Mouse (Mus musculus): ENCODE data around the gene Pld6.
"Not testable (repeated sequence)": the region's sequence is repeated elsewhere in the genome, so short reads cannot be mapped to it uniquely, and the experiment has no call there.

Gene Pld6

DNA sequence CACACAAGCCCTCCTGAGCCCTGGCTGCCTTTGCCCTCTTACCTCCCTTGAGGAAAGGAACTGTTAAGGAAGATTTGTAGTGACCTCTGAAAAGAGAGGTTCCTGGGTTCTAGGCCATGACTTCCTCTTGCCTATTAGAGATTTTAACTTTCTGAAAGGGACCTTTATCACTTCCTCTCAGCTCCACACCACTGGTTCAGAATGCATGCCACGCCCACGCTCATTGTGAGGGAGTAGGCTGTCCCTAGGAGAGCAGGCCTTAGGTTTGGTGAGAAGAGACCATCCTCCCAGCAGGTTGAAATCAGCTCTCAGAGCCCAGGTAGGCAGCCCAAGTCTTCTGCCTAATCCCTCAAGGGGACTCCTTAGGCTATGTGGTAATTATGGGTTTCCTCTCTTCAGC is 47.4 kb downstream of the Pld6 start:
- Histone ChIP-seq H3K36me3 (ENCODE audit: insufficient read depth, low read length) (peaks cover 99% of the 10 kb centered on the region), H3K27me3 (ENCODE audit: insufficient read depth, low read length) (no peaks in the 10 kb centered on the region), H3K9me3 (ENCODE audit: low read length) (no peaks in the 10 kb centered on the region), H3K4me3 (replicated peaks; ENCODE audit: low read length) (no peak overlapping the region), H3K4me1 (replicated peaks; ENCODE audit: low read depth, low read length) (peaks cover 18% of the 10 kb centered on the region)
- no peak for TF ChIP-seq NANOG (IDR thresholded peaks at IDR 0.05; ENCODE audit: borderline replicate concordance, low read length)
- no peak for TF ChIP-seq CTCF (conservative IDR thresholded peaks at IDR 0.05; ENCODE audit: low read length)
- TF ChIP-seq POU5F1 (IDR thresholded peaks at IDR 0.05; ENCODE audit: borderline replicate concordance, low read length), result no peak

GRCm38 (mm10) chr11:59737250-59737649 is 50.2 kb downstream of the Pld6 start:
- no peak for TF ChIP-seq POU5F1 (IDR thresholded peaks at IDR 0.05; ENCODE audit: borderline replicate concordance, low read length)
- no peak for TF ChIP-seq CTCF (conservative IDR thresholded peaks at IDR 0.05; ENCODE audit: low read length)
- TF ChIP-seq NANOG (IDR thresholded peaks at IDR 0.05; ENCODE audit: borderline replicate concordance, low read length), result no peak
- peaks cover 81% of the 10 kb centered on the region for H3K36me3 ChIP-seq (ENCODE audit: insufficient read depth, low read length)
- peaks cover 29% of the 10 kb centered on the region for H3K4me1 ChIP-seq (replicated peaks; ENCODE audit: low read depth, low read length)
- H3K27me3 ChIP-seq (ENCODE audit: insufficient read depth, low read length), result no peaks in the 10 kb centered on the region
- no peak overlapping the region for H3K4me3 ChIP-seq (replicated peaks; ENCODE audit: low read length)
- no peaks in the 10 kb centered on the region for H3K9me3 ChIP-seq (ENCODE audit: low read length)

- H3K27me3 ChIP-seq (ENCODE audit: insufficient read depth, low read length); H3K9me3 ChIP-seq (ENCODE audit: low read length); H3K4me3 ChIP-seq (replicated peaks; ENCODE audit: low read length): not testable (repeated sequence)
- peaks cover 79% of the 10 kb centered on the region for H3K36me3 ChIP-seq (ENCODE audit: insufficient read depth, low read length)
- H3K4me1 ChIP-seq (replicated peaks; ENCODE audit: low read depth, low read length), result peaks cover 32% of the 10 kb centered on the region
Measured at GRCm38 (mm10) chr11:59735938-59736337, 51.5 kb downstream of the Pld6 start.

DNA sequence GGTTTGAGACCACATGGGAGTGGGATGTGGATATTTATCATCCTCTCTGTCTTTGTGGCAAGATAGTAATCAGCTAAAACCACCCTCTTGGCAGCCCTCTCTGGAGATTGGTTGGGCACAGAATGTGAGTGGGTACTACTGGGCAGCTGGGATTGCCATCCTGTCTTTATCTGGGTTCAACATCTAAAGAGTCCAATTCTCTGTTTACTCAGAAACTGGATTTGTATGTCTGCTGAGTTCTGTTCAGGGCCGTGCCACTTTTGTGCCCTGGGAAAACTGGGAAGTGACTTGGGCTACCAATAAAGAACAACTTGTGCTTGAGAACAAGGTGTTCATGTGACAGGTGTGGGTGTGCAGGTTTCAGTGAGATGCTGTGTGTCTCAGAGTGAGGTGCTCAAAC is 53.1 kb downstream of the Pld6 start:
- TF ChIP-seq POU5F1 (IDR thresholded peaks at IDR 0.05; ENCODE audit: borderline replicate concordance, low read length) (no peak), NANOG (IDR thresholded peaks at IDR 0.05; ENCODE audit: borderline replicate concordance, low read length) (no peak), CTCF (conservative IDR thresholded peaks at IDR 0.05; ENCODE audit: low read length) (no peak)

More for the DNA sequence above, 53.1 kb downstream of the Pld6 start:
- Histone ChIP-seq H3K9me3 (ENCODE audit: low read length) (no peaks in the 10 kb centered on the region), H3K4me3 (replicated peaks; ENCODE audit: low read length) (no peak overlapping the region), H3K4me1 (replicated peaks; ENCODE audit: low read depth, low read length) (peaks cover 19% of the 10 kb centered on the region), H3K27me3 (ENCODE audit: insufficient read depth, low read length) (no peaks in the 10 kb centered on the region), H3K36me3 (ENCODE audit: insufficient read depth, low read length) (peaks cover 80% of the 10 kb centered on the region)

Data from E14TG2a.4 (cell line).